Mouse (Mus musculus): ENCODE data around the gene Adh6a. TPM values are rescaled to one million over a fixed set of nuclear protein-coding genes. Genes with fewer than 3 reads are reported as not detected.

Gene Adh6a
- total RNA-seq, 2 experiments from 2014 or later, result not detected

Other genes starting within 250 kb of the Adh6a start
- not detected in 2 replicates for gene 1110002E22Rik, start 248.2 kb upstream of the Adh6a start, total RNA-seq (2015; ENCODE audit: low replicate concordance)
- not detected in 2 replicates for gene 1110002E22Rik, start 248.2 kb upstream of the Adh6a start, total RNA-seq (2017; ENCODE audit: low replicate concordance)
- not detected in 2 replicates for gene Gm5105, start 245.9 kb upstream of the Adh6a start, total RNA-seq (2015; ENCODE audit: low replicate concordance)
- gene Gm5105, start 245.9 kb upstream of the Adh6a start, total RNA-seq (2017; ENCODE audit: low replicate concordance), result not detected in 2 replicates
- 8.0 and 8.3 TPM in 2 replicates for gene Trmt10a, start 169.8 kb upstream of the Adh6a start, total RNA-seq (2015; ENCODE audit: low replicate concordance)
- 10.7 and 30.7 TPM in 2 replicates for gene Trmt10a, start 169.8 kb upstream of the Adh6a start, total RNA-seq (2017; ENCODE audit: low replicate concordance)
- 0.72 TPM in 1 of 2 replicates, not detected in the other for gene Mttp, start 168.3 kb upstream of the Adh6a start, total RNA-seq (2015; ENCODE audit: low replicate concordance)
- 0.26 and 0.91 TPM in 2 replicates for gene Mttp, start 168.3 kb upstream of the Adh6a start, total RNA-seq (2017; ENCODE audit: low replicate concordance)
- not detected in 2 replicates for gene 4930579F01Rik, start 119.5 kb upstream of the Adh6a start, total RNA-seq (2015; ENCODE audit: low replicate concordance)
- gene 4930579F01Rik, start 119.5 kb upstream of the Adh6a start, total RNA-seq (2017; ENCODE audit: low replicate concordance), result not detected in 2 replicates
- not detected in 2 replicates for gene Adh7, start 95.5 kb upstream of the Adh6a start, total RNA-seq (2015; ENCODE audit: low replicate concordance)
- gene Adh7, start 95.5 kb upstream of the Adh6a start, total RNA-seq (2017; ENCODE audit: low replicate concordance), result not detected in 2 replicates
- not detected in 2 replicates for gene Adh1, start 52.3 kb upstream of the Adh6a start, total RNA-seq (2015; ENCODE audit: low replicate concordance)
- 1.7 TPM in 1 of 2 replicates, not detected in the other for gene Adh1, start 52.3 kb upstream of the Adh6a start, total RNA-seq (2017; ENCODE audit: low replicate concordance)
- not detected in 2 replicates for gene Adh6b, start 28.5 kb downstream of the Adh6a start, total RNA-seq (2015; ENCODE audit: low replicate concordance)
- not detected in 2 replicates for gene Adh6b, start 28.5 kb downstream of the Adh6a start, total RNA-seq (2017; ENCODE audit: low replicate concordance)
- not detected in 2 replicates for gene Adh4, start 102.2 kb downstream of the Adh6a start, total RNA-seq (2015; ENCODE audit: low replicate concordance)
- gene Adh4, start 102.2 kb downstream of the Adh6a start, total RNA-seq (2017; ENCODE audit: low replicate concordance), result not detected in 2 replicates
- gene Adh5, start 129.8 kb downstream of the Adh6a start, total RNA-seq (2015; ENCODE audit: low replicate concordance), result 15.1 and 28.5 TPM in 2 replicates
- gene Adh5, start 129.8 kb downstream of the Adh6a start, total RNA-seq (2017; ENCODE audit: low replicate concordance), result 12.1 and 19.9 TPM in 2 replicates
- gene Metap1, start 176.2 kb downstream of the Adh6a start, total RNA-seq (2015; ENCODE audit: low replicate concordance), result 32.7 and 39.3 TPM in 2 replicates
- 29.7 and 40.6 TPM in 2 replicates for gene Metap1, start 176.2 kb downstream of the Adh6a start, total RNA-seq (2017; ENCODE audit: low replicate concordance)
- gene Eif4e, start 212.9 kb downstream of the Adh6a start, total RNA-seq (2015; ENCODE audit: low replicate concordance), result 129 and 176 TPM in 2 replicates
- 97.2 and 160 TPM in 2 replicates for gene Eif4e, start 212.9 kb downstream of the Adh6a start, total RNA-seq (2017; ENCODE audit: low replicate concordance)

Measured in erythroid progenitor cell, adult 5-6 weeks (primary cell).